Mouse (Mus musculus) thymus, postnatal 10 days (tissue): Measurements from ENCODE around the gene Olfr328.
"Not testable (repeated sequence)": the region's sequence is repeated elsewhere in the genome, so short reads cannot be mapped to it uniquely, and the experiment has no call there.

Experiments
- DNase-seq, 2 experiments: peaks; one replicate each; pipeline ENCODE4 v3.0.0; 2021; ENCODE audit warnings: low spot score in 2 of 2

Gene Olfr328

GRCm38 (mm10) chr11:58555536-58555935 is at the start of gene Olfr328:
Gene Olfr328, minus strand, starts transcription at chr11:58555636.
- no peak for DNase-seq

DNA sequence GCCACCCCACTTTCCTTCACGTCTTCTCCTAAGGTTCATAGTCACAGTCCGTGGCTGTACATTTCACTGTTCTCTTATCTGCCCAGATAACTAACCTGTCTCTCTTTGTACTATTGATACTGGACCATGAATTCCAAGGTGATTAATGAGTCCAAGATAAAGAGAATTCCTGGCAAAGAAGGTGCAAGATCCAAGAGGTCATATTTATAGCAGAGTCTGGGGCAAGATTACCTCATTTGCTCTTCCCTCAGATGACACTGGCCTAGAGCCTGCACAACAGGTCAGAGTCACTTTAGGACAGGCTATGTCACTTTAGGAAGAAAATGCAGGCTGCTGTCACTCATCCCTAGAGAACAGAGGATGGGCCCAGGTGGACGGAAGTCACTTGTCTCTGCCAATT is 49.8 kb upstream of the Olfr328 start:
- no peak for DNase-seq

DNA sequence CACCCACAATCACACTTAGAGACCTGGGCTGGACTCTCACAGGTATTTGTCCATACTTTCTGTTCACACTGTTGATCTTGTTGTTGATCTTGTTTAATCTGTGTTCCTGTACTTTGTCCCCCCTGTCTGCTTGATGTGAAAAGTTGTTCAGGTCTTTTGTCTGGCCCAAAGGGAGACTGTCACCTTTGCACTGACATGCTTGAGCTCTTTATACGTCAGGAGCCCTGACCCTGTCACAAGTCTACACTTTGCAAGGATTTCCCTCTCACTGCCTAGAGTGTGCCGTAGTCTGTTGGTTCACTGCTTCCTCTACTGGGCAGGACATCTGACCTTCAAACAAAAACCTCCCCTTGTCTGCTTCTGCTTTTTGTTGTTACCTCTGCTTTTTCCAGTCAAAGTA is 49.3 kb upstream of the Olfr328 start:
- no peak for DNase-seq

- DNase-seq = no peak
Observed at GRCm38 (mm10) chr11:58602800-58603560, 47.5 kb upstream of the Olfr328 start.

GRCm38 (mm10) chr11:58602062-58602461 is 46.6 kb upstream of the Olfr328 start:
- no peak for DNase-seq

DNA sequence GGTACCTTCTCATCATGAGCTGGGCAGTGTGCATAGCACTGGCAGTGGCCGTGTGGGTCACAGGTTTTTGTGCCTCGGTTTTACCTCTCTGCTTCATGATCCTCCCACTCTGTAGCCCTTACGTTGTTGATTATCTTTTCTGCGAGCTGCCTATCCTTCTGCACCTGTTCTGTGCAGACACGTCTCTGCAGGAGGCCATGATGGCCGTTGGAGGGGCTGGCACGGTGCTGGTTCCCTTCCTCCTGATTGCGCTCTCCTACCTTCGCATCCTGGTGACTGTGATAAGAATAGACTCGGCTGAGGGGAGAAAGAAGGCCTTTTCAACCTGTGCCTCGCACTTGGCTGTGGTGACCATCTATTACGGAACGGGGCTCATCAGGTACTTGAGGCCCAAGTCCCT is 42.4 kb upstream of the Olfr328 start:
- DNase-seq = no peak

- no peak for DNase-seq
Observed at GRCm38 (mm10) chr11:58594814-58595213, 39.4 kb upstream of the Olfr328 start, which contains the start of gene Olfr324. Gene Olfr324, plus strand, starts transcription at chr11:58595114.

- DNase-seq = no peak
Observed at GRCm38 (mm10) chr11:58588620-58589250, 33.3 kb upstream of the Olfr328 start.

GRCm38 (mm10) chr11:58587898-58588348 is 32.5 kb upstream of the Olfr328 start:
- peak in 1 of 2 experiments; percentile 40 for DNase-seq

DNA sequence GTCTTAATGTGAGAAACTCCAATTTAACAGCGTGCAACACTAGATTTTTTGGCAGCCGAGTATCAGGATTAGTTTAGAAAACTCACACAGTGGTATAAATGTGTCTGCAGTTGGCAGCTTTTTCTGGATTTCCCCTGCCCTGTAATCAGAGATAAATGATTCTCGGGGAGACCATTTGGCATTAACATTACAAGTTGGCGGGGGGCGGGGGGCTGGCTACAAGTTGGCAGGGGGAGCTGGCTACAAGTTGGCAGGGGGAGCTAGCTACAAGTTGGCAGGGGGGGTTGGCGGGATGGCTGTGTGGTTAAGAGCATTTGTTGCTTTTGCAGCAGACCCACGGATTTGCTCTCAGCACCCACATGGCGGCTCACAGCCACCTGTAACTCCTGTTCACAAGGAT is 23.2 kb upstream of the Olfr328 start:
- DNase-seq = no peak

DNA sequence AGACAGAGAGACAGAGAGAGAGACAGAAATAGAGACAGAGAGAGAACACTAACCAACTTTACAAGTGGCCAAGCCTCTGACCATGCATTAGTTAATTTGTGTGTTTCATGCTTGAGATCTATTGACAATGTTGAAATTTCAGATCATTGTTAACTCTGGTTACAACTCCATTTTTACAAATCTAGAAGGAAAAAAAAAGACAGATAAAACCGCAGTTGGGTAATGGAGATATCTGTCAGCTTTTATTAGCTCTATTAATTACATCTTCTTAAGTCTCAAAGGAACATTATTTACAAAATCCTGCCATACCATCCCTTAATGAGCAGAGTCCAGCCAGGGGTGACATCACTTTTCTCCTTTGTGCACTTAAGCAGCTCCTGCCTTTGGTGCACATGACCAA is 22.0 kb upstream of the Olfr328 start, which contains the start of gene Olfr325:
Gene Olfr325, plus strand, starts transcription at position 301 of the 400 bp plus-strand sequence.
- no peak for DNase-seq

- DNase-seq = no peak
Observed at GRCm38 (mm10) chr11:58570405-58570804, 15.0 kb upstream of the Olfr328 start, which contains the start of gene Olfr224. Gene Olfr224, minus strand, starts transcription at chr11:58570553.

GRCm38 (mm10) chr11:58546322-58546721 is 9.1 kb downstream of the Olfr328 start, which contains the start of gene Olfr329-ps:
Gene Olfr329-ps, minus strand, starts transcription at chr11:58546422.
- no peak for DNase-seq

- not testable (repeated sequence) for DNase-seq
Observed at GRCm38 (mm10) chr11:58534736-58535135, 20.7 kb downstream of the Olfr328 start, which contains the start of gene Olfr330. Gene Olfr330, minus strand, starts transcription at chr11:58534836.

DNA sequence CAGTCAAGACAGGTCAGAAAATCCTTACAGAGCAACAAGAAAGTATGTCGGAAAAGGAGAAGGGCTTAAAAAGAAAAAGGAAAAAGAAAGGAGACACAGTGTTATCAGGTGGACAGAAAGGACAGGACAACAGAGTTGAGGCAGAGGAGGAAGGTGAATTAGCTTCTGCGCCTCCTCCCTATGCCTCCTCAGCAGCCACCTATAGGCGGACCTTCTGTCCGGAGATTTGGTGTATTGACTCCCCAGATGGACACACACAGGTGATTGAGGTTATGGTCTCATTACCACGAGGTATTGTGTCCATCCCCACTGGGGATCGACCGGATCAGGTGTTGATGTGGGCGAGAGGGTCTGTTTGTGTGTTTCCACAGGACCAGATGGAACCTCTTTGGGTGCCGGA is 35.7 kb downstream of the Olfr328 start:
- DNase-seq = peak; percentile 17 to 28

GRCm38 (mm10) chr11:58518916-58519315 is 36.5 kb downstream of the Olfr328 start:
- peak; percentile 75 to 76 for DNase-seq

- DNase-seq = not testable (repeated sequence)
Observed at GRCm38 (mm10) chr11:58509058-58509457, 46.4 kb downstream of the Olfr328 start.

- DNase-seq = not testable (repeated sequence)
Observed at GRCm38 (mm10) chr11:58502472-58502871, 53.0 kb downstream of the Olfr328 start, which contains the start of gene Olfr331. Gene Olfr331, minus strand, starts transcription at chr11:58502572.
